ENCODE assay signal across 18 mouse cellular contexts in genomic region chr15:78808980-78809379, GRCm38 (mm10). TPM values are rescaled to one million over a fixed set of nuclear protein-coding genes. Genes with fewer than 3 reads are reported as not detected.
"Had no signal": no experiment of that assay in that cellular context is flagged by ENCODE, and none has a peak within 500 bp of the region (broad histone marks: within the 10 kb centered on the region; RNA-seq: fewer than 3 reads in every experiment).

No protein-coding gene starts in this region.

- H3K4me3 ChIP-seq: neural tube, embryonic 12.5 days; neural tube, embryonic 13.5 days; neural tube, embryonic 15.5 days; stomach, embryonic 15.5 days had no signal

- DNase-seq: retina, postnatal 1 day; right cerebral cortex, adult 18-20 months; right cerebral cortex, postnatal 14 days; right cerebral cortex, postnatal 25 days; right cerebral cortex, postnatal 4 days; spleen, adult 18-20 months; thymus, adult 18-20 months; thymus, adult 2 months; thymus, postnatal 14 days; thymus, postnatal 36 days; thymus, postnatal 4 days had no signal

- H3K27ac ChIP-seq: neural tube, embryonic 12.5 days; neural tube, embryonic 13.5 days; neural tube, embryonic 15.5 days; stomach, embryonic 15.5 days; stomach, postnatal 0 days had no signal

- H3K4me1 ChIP-seq: neural tube, embryonic 12.5 days had no signal

RNA-seq across cellular contexts. Expression of gene Cdc42ep1, which starts 33.4 kb away (rescaled TPM):
- total RNA-seq: neutrophil, adult 5-6 weeks had no signal

RNA-seq across cellular contexts. Expression of gene Lgals2, which starts 46.3 kb away (rescaled TPM):
- total RNA-seq: neutrophil, adult 5-6 weeks had no signal
- polyA plus RNA-seq: neural tube, embryonic 12.5 days; neural tube, embryonic 13.5 days; neural tube, embryonic 14.5 days; neural tube, embryonic 15.5 days had no signal
